Mouse (Mus musculus) spleen, adult 18-20 months (tissue): Measurements from ENCODE around the gene Acvrl1.
"Not testable (repeated sequence)": the region's sequence is repeated elsewhere in the genome, so short reads cannot be mapped to it uniquely, and the experiment has no call there.

ENCODE experiments used
- DNase-seq, 2 experiments: peaks; one replicate each; pipeline ENCODE4 v3.0.0; 2022; ENCODE audit warnings: mixed read lengths in 2 of 2

The Acvrl1 gene

DNA sequence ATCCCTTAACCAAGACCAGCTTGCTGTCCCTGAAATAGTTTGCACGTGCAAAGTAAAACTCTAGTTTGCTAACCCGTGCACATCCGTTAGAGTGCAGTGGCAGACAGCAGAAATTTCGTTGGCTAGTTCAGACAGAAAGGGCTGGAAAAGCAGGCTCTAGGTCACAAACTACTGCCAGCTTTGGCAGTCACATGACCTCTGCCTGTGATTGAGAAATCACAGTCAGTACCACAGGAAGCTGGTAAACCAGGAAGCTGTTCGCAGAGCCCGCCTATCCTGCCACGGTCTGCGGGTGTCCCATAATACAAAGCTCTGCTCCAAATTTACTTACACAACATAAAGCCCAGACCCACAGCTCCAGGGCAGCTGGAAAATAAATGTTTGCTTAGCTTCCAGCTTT lies 15.1 kb upstream of the Acvrl1 start:
- peak in 1 of 2 experiments; percentile 18 for DNase-seq

DNA sequence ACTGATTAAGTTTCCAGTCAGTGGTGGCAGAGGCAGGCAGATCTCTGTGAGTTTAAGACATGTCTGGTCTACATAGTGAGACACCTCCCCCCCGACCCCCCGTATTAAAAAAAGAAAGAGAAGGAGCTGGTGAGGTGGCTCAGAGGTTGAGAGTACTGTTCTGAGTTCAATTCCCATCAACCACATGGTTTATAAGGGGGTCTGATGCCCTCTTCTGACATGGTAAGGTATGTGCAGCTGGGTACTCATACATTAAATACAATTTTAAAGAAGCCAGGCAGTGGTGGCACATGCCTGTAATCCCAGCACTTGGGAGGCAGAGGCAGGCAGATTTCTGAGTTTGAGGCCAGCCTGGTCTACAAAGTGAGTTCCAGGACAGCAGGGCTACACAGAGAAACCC lies 14.5 kb upstream of the Acvrl1 start:
- DNase-seq = not testable (repeated sequence)

DNA sequence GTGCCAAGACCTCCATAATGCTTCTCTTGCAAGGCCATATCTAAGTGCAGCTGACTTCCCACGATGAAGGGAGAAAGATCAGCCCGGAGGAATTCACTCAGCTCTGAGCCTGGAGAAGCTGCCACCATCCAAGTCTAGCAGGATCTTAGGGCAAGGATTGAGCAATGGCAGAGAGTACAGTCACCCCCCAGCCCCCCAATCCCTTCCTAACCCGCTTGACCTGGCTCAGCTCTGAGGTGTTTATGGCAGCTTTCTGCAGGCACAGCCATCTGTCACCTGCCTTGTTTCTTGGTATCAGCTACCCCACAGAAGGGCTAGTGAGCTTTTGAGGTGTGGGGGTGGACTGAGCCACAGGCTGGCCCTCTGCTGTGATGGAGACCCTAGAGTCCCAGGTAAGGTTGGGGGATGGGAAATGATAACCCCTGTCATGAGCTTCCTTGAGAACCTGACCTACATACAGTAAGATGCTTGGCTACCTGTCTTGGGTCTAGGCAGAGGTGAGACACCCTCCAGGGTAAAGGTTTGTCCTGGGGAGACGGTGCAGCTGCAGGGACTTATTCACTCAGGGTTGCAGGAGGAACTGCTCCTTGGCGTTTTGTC lies 12.7 kb upstream of the Acvrl1 start, which contains the start of gene Ankrd33:
Ankrd33 (plus strand) TSS at position 245 of the 600 bp plus-strand sequence.
- no peak for DNase-seq

DNA sequence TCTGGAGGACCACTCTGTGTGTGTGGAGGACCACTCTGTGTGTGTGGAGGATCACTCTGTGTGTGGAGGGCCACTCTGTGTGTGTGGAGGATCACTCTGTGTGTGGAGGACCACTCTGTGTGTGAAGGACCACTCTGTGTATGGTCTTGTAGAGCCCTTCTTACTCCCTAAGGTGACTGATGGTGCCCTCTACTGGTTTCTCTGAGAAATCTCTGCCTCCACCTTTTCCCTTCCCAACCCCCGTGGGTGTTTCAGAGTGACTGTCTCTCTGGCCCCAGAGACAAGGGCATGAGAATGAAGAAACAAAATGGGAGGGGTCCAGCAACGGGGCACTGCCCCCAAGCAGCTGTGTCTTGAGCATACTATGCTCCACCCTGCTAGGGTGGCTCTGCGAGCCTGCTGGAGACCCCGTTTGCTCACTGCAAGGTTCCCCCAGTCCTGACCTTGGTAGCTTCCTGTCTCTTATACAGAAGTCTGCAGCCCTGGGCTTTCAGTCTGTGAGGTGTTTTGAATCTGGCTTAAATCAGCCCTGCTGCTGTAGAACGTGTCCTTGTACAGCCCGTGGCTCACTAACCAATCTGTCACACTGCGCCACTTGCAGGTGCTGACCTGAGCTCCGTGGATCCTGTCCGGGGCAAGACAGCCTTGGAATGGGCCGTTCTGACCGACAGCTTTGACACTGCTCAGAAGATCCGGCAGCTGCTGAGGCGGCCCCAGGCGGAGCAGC lies 9.8 kb upstream of the Acvrl1 start:
- no peak for DNase-seq

DNA sequence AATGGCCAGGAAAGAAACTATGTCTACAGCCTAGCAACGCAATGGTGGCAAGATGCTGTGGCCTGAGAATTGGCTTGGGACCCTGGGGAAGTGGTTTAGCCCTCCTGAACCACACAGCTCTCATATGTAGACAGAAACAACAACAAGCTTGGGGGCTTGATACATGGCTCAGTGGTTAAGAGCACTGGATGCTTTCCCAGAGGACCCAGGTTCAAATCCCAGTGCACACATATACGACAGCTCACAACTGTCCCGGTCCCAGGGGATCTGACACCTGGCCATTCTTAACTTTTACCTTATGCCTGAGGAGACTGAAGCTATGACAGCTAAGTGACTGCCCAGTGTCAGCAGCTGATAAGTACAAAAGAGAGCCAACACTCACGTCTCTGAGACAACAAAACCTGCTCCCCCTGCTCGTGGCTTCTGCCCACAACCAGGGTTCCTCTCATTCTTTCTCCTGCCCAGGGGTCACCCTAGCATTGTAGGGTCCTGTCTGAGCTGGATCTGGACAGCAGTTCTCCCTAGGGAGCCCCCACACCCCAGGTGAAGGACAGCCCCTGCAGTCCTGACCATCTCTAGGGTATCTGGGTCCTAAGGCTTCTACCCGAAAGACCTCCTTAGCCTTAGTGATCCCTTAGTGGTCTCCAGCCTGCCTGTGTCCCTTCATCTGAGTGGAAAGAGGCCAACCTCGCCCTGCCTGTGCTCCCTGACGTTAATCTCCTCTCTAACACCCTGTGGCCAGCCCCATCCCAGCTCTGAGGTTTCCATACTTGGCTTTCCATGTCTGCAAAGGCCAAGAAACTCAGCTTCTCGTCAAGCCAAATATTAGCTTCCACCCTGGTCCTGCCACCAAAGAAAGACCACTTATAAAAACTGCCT lies 6.7 kb upstream of the Acvrl1 start:
- no peak for DNase-seq

- DNase-seq = no peak
These were observed 6.1 kb upstream of the Acvrl1 start for GRCm38 (mm10) chr15:101122290-101122589.

DNA sequence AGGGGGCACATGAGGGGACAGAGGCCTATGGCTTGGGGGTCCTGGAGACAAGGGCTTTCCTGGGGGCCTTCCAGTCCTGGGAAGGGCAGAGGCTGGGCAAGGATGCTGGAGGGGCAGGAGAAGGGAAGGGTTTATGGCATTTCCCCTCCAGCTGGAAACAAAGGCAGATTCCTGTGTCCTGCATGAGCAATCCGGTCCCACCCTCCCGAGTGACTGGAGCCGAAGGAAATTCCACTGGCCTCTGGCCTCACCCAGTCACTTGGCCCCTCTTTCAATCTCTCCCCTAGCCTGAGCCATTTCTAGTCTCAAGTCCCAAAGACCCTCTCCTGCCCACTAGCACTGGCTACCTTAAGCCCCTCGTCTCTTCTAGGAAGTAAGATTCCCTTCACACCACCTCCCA lies 5.1 kb upstream of the Acvrl1 start:
- no peak for DNase-seq

DNA sequence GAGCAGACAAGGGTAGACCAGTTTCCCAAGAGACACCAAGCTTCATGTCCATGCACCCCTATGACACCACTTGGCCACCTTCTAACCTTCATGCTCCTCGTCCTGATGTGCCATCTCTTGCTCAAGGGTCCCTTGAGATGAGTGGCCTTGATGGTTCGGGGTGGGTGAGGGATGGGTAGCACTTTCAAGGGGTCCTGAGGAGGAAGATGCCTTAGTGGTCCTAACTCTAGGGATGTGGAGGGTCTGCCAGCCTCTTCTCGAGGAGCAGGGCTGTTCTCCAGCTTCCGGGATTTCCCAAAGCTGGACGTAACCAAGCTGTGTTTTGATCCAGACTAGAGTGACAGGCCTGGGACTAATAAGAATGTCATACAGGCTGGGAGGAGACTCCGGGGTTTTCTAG lies 2.8 kb upstream of the Acvrl1 start:
- DNase-seq = no peak

GRCm38 (mm10) chr15:101126876-101127544 lies 1.3 kb upstream of the Acvrl1 start:
- no peak for DNase-seq

GRCm38 (mm10) chr15:101129412-101129811 lies 1.1 kb downstream of the Acvrl1 start:
- DNase-seq = no peak

DNA sequence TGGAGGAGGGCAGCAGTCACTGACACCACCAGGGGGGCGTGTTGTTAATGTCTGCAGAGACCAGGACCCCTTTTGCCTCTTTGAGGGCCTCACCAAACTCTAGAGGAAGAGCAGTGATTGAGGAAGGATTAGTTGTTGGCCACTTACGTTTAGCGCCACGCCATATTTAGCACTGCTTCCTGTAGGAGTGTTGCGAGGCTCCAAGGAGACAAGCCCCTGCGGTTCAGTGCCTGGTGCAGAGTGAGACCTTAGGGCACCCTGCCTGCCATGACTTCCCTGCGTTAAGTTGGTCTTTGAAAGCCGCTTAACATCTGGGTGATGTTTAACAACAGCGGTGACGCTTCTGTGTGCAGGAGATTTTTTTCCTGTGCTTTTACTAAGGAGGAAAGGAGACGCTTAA lies 3.2 kb downstream of the Acvrl1 start:
- DNase-seq = no peak

DNA sequence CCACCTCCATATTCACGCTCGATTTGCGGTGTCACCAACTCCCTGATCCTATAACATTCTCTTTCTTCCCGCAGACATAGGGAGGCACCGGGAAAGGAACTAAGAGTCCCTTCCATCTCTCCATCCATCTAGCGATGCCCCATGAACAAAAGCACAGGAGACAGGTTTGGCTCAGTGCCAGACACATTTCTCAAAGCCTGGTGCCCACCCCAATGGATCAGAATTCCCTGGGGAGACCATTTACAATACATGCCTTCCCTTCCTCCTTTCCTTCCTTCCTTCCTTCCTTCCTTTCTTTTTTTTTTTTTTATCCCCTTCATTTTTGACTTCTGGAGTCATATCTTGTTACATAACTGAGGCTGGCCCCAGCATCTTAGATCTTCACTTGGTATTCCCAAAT lies 3.7 kb downstream of the Acvrl1 start:
- no peak for DNase-seq

GRCm38 (mm10) chr15:101132761-101133160 lies 4.4 kb downstream of the Acvrl1 start:
- DNase-seq = no peak

DNA sequence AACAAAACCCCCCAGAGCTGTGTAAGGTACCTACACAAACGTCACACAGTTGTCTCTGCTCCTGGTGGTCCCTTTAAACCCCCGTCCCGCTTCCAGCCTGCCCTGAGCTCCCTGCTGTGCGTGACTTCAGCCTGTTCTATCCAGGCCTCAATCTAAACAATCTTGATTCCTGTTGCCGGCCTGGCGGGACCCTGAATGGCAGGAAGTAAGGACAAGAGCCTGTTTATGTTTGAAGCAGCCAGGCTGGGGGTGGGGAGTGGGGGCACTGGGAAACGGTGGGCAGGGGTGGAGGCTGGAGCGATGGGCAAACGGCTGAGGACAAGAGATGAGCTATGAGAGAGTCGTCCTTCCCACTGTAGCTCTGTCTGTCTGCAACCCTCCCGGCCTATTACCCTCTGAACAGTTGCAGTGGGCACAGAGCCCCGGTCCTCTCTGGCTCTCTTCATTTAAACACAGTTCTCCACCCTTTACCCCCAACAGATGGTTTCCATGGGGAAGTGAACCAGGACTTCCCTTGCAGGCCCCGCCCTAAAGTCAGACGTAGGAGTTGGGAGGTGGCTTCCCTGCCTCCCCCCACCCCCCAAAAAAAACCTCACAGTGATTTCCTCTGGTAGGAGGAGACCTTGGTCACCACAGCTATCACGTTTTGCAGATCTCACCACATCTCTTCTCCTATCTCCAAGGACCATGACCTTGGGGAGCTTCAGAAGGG lies 5.8 kb downstream of the Acvrl1 start:
- peak in 1 of 2 experiments; percentile 14 for DNase-seq

DNA sequence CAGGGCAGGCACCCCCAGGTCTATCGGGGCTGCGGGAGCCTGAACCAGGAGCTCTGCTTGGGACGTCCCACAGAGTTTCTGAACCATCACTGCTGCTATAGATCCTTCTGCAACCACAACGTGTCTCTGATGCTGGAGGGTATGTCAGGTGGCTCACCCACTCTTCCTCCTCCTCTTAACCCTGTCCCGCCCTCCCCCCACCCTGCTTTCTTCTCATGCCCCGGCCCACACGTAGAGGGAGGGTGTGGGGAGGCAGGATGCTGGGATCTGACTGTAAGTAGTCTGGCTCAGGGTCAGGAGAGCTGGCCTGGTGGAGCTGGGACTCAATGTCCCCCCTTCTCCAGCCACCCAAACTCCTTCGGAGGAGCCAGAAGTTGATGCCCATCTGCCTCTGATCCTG lies 7.1 kb downstream of the Acvrl1 start:
- DNase-seq = no peak

GRCm38 (mm10) chr15:101137455-101137854 lies 9.1 kb downstream of the Acvrl1 start:
- DNase-seq = no peak

DNA sequence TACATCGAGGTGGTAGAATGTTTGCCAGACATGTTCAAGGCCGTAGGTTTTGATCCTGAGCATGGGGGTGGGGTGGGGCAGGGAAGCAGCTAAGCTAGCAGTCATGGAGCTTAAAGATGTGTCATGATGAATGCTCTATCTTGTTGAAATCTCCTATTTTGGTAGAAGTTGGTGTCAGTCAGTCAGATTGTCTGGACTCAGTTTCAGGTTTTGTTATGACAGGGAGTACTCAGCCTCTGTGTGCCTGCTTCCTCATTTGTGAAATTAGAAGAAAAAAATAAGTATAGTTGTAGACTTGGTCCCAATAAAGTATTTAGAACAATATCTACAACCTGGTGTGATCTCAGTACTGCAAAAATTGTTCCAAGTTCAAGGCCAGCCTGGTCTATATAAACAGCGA lies 10.4 kb downstream of the Acvrl1 start:
- DNase-seq = no peak

GRCm38 (mm10) chr15:101139885-101140284 lies 11.6 kb downstream of the Acvrl1 start:
- DNase-seq = no peak

DNA sequence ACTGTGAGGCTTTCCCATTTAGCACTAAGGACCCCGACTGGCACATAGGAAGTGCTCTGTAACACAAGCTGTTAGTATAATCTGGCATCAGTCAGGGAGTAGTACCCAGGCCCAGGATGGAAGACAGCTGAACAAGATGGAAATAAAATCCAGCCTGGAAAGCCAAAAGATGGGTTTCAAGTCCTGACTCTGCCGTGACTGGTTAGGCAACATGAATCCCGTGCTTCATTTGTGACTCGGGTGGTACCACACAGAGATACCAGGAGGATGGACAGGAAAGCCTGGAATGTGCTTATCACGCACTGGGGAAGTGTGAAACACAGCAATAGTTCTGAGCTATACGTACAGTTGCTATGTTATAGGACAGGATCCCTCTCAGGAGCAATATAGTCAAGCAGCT lies 12.3 kb downstream of the Acvrl1 start:
- no peak for DNase-seq

DNA sequence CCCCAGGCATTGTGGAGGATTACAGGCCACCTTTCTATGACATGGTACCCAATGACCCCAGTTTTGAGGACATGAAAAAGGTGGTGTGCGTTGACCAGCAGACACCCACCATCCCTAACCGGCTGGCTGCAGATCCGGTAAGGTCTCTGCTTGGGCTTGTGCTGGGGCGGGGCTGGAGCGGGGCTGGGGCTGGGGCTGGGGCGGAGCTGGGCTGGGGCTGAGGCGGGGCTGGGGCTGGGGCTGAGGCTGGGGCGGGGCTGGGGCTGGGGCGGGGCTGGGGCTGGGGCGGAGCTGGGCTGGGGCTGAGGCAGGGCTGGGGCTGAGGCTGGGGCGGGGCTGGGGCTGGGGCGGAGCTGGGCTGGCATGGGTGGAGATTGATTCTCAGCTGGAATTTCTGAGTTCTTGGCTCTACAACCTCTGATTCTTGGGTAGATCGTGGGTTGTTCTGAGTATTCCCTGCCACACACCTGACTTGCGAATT lies 12.8 kb downstream of the Acvrl1 start:
- peak; percentile 52 to 53 for DNase-seq

- DNase-seq = no peak
These were observed 14.3 kb downstream of the Acvrl1 start for GRCm38 (mm10) chr15:101142672-101143071.

DNA sequence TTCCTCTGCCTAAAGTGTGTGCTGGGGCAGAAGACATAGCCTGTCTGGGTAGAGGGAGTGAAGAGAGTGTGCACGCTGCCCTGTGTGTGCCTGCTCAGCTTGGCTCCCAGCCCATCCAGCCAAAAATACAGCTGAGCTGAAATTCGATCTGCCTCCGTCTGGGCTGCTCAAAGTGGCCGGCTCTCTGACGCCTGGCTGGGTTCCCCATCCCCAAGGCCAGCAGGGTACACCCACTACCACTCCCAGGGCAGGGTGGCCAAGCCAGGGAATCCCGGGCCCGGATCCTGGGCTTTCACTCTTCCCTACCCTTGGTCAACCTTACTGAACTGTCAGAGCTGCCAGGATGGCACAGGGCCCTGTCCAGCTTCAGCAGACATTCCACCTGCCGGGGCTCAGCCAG lies 15.2 kb downstream of the Acvrl1 start:
- DNase-seq = peak in 1 of 2 experiments; percentile 14
